Mouse (Mus musculus) adrenal gland, postnatal 25 days (tissue): ENCODE results near the gene Figla. TPM values are rescaled to one million over a fixed set of nuclear protein-coding genes. Genes with fewer than 3 reads are reported as not detected.
"Not testable (repeated sequence)": the region's sequence is repeated elsewhere in the genome, so short reads cannot be mapped to it uniquely, and the experiment has no call there.

ENCODE experiments used
- DNase-seq: peaks from one replicate; pipeline ENCODE4 v3.0.0; 2021; ENCODE audit warnings: mixed read lengths
- long read RNA-seq: library from polyadenylated mRNA; stranded (forward); transcript quantifications from one replicate; pipeline ENCODE4 v2.0.0, GENCODE M21; 2021
- total RNA-seq: library from RNA; stranded (reverse); gene quantifications from 2 replicates; pipeline ENCODE4 v1.2.3, GENCODE M21; 2021

The Figla gene
- total RNA-seq: not detected in 2 replicates
- long read RNA-seq: 0 reads

DNA sequence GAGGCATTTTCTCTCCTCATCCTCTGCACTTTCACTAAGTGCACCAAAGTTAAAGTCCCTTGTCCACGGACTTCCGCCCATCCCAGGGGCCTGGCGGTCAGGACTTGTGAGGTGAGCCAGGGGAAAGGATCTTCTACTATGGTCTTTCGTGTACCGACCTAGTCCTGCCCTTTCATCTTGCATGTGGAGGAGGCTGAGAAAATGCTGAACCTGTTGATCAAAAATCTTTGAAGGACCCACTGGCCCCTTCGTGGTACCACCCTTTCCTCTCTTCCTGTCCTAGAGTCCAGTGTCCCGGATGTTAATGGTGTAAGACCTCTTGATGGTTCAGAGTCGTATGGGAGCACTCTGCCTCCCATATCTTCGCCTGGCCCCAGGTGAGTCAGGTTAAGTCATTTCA lies at the start of gene Figla:
Gene Figla, plus strand, starts transcription at position 301 of the 400 bp plus-strand sequence.
- DNase-seq: no peak

DNA sequence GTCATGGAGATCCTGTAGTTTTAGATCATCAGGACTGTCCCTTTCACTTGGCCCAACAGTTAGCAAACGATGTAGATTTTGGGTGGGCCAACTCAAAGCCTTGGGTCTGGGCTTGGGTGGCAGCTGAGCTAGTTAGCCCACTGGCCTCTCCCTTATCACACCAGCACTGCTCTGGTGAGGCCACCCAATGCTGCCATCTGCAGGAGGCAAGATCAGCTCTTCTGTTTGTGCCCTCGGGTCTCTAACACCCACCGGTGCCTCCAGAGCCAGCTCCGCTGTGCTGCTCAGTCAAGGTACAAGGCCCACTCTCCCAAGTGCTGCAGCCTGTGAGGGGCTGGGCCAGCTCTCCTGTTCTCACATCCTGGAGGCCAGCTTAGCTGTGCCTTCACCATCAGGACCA lies 49.3 kb upstream of the Figla start:
- no peak for DNase-seq

DNA sequence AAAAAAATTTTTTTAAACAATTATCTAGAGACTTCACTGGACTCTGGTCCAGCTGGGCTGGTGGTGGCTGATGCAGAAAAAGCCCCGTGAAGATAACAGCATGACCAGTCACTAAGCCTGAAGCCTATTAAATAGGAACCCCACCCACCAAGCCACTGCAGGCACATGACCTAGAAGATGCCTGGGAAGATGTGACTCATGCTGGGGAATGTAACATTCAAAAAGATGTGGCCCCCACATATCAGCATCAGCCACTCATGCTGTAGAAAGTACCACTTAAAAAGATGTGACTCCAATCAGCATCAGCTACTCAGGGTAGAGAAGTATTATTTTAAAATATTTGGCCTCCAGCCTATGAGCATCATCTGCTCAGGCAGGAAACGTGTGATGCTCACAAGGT lies 46.1 kb upstream of the Figla start:
- no peak for DNase-seq

DNA sequence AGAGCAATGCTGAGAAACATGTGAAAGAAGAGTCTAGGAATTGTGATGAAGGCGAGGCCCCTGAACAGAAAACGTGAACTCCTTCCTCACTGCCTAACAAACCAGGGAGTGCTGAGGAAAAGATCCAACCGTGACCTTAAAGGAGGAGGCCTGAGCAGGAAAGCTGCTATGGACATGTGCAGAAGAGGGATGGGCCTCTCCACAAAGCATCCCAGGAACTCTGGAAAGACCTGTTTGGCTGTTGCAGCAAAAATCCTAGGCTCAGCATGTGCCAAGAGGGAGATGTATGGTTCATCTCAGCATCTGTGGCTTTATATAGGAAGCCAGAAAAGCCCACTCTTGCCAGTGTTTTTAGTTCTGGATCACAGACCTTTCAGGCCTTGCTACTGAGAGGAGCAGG lies 43.3 kb upstream of the Figla start:
- DNase-seq: no peak

DNA sequence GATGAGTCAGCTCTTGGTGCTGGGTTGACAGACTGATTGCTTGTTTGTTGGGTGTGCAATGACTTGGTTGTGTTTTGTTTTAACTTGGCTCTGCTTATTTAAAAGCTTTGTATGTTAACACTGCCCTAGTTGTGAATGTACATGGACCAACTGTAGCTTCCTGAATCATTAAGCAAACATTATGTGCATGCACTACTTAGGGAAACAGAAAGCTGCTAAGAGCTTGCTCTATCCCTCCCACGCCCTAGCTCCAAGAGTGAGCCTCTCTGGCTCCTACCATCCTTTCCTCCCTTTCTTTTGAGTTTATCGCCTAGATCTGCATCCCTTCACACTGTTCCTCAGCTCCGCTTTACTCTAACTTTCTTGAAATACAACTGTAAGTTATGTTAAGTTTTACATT lies 42.6 kb upstream of the Figla start:
- DNase-seq: no peak

DNA sequence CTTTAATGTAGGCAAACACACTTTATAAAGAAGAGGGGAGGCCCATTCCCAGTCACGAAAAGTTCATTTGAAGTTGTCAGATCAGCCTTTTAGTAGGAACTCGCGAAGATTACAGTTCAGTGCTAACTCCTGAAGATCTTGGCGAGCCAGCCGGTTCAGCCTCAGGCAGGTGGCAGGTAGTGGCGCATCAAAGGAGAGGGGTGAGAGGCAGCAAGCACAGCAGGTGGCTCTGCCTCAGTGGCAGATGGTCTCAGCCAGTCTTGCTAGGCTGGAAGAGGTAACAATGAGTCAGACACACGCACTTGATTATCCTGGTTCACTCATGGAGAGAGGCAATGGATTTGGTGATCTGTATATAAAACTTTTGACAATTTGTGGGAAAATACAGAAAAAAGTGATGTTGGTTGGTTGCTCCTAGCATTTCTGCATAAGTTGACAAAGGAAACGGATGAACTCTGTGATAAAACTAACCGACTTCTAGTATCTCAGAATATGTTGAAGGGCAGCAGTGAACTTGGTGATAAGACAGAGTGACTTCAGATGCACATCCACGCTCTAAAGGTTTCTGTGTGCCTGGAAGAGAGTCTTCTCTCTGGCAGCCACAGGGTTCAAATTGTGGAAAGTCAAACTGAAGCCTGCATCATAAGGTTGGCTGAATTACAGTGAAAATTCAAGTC lies 40.9 kb upstream of the Figla start:
- no peak for DNase-seq

DNA sequence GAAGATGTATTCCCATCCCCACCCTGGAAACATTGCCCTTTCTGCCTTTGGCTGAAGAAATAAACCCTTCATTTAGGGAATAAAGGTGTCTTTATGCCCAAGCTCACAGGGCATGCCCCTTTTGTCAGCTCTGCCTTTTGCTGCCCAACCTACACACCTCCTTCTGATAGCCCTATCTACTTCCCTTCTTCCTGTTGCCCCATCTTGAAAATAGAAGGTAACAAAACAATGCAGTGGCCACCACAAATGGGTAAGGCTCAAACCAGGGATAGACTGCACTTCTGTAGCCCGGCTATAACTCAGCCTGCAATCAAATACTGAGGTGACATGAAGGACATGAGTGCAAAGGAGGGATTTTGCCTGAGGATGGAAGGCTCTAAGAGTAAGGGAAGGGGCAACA lies 40.2 kb upstream of the Figla start:
- DNase-seq: no peak

DNA sequence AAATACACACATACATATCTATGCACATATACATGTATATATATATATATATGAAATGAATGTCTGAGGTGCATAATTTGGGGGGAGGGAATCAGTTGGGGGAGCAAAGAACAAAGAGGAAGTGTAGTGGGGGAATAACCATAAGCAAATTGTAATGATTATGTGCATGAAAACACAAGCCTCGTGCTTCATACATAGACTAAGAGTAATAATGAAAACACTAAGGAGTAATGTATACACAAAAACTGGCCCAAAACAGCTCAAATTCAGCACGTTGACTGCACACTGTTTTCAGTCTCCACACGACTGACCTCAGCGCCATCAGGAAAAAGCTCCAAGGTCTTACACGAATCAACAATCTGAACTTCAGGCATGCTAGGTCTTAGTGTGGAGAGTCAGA lies 39.7 kb upstream of the Figla start:
- DNase-seq: no peak

DNA sequence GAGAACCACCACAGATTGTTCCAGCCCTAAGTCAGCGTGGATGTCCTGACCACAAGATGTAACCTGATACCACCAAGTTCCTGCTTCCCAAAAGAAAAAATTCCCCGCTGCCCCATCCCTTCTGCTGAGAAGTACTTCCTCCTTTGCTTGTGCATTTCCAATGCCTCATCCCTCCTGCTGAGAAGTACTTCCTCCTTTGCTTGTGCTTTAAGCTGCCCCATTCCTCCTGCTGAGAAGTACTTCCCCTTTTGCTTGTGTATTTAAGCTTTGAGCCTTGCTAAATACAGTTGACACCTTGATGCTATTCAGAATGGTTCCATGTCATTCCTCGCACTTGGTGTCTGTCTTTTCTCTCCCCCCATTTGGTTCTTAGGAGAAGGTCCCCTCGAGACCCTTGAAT lies 37.2 kb upstream of the Figla start:
- not testable (repeated sequence) for DNase-seq

DNA sequence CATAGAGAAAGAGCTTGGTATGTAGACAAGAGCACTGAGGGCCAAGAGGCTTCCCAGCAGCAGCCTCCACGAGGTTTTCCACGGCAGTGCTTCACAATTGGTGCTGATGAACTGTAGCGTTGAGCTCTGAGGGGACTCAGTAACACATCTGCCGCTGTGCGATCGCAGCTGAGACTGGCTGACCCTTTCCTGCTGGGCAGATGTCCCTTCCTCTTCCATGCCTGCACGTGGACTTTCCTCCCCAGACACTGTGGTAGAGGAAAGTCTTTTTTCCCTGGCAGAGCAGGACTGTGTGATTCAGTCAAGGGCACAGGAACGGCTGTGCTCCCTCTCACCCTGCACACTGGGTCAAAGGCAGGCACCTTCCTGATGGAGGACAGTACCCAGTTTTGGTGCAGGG lies 31.6 kb upstream of the Figla start:
- no peak for DNase-seq

DNA sequence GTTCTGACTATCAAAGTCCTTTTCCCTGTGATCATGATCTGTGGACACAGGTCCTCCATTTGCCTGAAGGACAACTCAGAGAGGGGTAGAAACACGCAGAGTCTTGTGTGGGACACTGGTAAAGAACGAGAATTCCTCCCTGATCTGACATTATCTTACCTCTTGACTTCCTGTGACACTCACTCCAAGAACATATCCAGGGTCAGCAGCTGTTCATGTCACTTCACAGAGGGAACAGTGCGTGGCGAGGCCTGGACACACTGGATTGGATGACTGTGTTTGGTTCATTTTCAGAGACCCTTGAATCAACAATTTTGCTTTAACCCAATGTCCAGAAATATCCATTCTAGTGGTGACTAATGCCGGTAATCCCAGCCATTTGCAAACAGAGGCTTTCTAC lies 26.4 kb upstream of the Figla start:
- DNase-seq: not testable (repeated sequence)

DNA sequence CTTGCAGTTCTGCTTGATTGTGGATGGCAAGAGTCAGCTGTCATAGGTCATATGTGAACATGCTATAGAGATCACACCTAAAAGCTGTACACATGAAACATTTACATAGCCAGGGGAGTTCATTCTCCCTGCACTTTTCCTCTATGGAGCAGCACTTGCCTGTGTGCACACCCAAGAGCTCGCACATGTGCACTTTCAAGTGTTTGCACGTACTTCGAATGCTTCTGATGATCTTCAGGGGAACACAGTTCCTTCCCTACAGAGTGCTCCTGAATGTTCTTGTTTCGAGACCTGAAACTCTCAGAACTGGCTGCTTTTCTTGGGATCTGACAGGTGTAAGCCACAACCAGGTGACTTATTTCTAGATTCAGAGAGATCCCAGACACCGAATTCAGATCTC lies 25.2 kb upstream of the Figla start:
- not testable (repeated sequence) for DNase-seq

DNA sequence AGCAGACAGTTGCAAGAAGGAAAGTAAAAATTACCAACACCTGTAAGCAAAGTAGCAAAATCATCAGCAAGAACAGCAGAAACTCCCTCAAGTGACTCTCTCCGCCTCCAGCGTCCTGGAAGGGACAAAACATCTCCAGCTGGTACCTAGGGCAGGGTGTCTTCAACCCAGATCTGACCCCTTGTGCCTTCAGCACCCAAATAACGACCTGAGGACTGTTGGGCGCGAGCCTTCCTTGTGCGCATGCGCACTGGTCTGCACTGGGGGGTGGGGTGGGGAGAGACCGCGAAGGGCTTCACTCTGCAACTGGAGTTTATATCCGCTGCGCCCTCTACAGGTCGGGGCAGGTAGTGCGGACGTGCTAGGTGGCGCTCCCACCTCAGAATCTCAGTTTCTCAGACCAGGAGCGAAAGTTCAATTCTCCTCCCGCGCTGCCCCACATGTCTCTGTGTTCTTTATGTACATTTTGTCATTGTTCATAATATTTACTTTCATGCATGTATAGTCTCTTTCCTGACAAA lies 12.5 kb upstream of the Figla start:
- peak; percentile 12 for DNase-seq

DNA sequence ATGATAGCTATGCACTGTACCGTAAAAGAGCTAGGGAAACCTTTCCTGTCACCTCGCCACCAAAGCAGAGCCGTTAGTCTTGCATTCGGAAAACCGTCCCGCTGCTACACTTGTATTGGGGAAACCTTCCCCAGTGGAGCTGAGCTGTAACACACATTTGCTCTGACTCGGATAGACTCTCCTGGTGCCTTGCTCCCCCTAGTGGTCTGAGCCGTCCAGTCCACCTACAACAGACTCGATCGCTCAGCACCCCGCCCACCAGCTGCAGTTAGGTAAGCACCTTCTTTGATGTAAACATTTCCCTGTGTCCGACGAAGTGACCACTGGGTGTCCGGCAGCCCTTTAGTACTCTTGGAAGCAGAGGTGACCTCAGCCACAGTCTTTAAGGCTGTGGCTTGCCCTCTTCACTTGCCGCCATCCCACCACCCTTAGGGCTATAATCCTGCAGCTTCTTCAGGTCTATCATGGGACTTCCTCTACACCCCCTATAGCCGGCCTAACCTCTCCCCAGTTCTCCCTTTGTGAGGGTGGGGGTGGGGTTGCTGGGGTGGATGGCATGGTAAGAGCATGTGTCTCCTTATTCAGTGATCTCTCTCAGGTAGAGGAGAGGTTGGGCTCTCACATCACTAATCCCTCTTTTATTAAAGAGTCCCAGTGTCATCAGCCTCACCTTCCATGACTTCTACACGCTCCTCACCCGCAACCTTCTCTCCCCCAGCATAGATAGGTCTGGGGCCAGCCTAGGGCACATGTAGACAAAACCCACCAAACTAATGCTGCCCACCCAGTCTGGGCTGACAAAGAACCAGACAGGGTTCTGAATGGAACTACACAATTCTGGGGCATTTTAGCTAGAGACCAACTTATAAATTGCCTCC lies 11.5 kb upstream of the Figla start:
- DNase-seq: peak; percentile 70

DNA sequence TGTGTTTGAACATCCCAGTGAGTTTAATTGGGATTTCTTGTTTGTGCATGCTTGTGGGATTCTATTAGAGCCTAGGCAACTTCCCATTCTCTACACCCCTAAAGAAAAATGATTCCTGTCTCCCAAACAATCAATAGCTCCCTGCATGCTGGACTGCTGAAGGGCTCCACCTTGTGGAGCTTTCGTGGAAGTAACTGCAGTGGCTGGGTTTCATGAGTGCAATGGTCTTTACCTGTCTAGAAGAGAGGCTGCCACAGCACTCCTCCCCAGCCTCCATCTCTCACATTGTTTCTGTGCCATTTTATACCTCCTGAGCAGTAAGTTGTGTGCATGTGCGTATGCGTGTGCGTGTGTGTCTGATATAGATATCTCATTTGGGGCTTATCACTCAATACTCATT lies 6.0 kb upstream of the Figla start:
- peak; percentile 46 for DNase-seq

DNA sequence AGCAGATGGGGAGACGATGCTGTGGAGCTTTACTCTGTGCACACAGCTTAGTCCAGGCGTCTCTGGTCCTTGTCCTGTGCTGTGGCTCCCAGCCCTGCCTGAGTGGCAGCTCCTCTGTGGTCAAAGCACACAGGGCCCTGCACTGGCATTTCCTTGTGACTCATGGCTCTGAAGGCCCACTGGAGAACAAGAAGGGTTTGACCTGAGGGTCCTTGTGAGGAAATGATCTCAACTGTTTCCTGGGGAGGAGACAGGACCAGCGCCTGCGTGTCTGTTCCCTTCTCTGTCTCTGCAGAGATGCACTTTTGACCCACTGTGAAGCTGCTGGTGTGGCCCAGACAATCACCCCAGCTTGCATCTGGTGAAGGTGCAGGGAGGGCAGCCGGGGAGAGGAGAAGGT lies 1.2 kb upstream of the Figla start:
- not testable (repeated sequence) for DNase-seq

DNA sequence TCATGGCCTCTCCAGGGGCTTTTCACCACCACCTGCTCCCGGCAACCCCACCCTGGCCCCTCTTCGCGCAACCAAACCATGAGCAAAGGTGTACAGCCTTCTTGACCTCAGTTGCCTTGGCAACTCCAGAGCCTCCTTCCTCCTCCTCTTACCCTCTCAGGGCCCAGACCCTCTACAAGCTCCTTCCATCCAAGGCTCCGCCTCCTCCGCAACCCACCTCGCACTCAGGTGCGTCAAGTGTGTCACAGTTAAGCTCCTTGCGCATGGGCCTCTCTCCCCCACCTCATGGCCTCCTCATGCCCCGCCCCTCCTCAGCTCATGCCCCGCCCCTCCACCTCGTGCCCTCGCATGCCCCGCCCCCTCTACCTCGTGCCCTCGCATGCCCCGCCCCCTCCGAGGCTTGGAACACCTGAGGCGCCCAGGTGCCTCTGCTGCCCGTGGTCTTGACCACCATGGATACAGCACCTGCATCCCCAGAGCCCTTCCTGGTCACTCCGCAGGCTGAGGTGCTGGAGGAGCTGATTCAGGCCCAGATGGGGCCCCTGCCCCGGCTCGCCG lies 901 bp downstream of the Figla start:
- DNase-seq: no peak

DNA sequence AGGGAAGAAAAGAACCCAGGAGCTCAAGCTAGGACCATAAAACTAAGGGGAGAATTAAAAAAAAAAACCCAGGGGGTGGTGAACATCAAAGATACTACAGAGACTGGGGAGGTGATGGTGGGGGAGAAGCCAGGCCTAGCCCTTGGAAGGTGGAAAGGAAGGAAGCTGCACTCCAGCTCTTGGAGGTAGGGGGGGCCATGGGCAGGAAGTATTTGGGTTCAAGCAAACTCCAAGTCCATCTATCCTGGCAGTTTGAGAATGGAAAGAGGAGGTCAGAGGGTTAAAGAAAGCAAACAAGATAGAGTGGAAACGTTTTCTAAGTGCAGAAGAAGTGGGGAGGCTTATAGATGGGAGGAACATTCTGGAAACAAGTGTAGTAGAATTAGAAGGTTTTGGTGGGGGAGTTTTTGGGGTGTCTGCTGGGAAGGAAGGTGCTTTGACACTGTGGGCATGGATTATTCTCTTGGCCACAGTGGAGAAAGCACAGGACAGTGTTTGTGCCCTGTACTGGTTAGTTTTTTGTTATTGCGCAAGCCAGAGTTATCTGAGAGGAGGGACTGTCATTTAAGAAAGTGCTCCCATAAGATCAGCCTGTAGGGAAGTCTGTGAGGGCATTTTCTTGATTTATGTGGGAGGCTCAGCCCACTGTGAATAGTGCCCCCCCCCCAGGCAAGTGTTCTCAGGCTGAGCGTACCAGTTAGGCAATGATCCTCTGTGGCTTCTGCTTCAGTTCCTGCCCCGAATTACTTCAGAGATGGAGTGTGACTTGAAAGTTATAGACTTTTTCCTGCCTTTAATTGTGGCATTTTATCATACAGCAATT lies 3.7 kb downstream of the Figla start:
- DNase-seq: no peak

DNA sequence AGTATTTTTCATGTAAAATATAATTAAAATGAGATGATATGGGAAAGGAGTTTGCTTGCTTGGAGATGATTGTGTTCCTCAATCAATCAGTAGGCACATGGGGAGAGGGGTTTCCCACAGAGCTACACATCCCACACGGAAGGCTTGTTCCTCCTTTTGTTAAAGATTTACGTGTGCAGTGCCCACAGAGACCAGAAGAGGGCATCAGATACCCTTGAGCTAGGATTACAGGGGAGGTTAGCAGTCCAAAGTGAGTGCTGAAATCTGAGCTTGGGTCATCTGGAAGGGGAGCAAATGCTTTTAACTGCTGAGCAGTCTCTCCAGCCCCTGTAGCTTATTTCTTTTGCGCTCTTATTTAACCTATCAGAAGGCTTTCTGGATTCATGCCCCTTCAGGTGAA lies 5.0 kb downstream of the Figla start:
- DNase-seq: no peak

DNA sequence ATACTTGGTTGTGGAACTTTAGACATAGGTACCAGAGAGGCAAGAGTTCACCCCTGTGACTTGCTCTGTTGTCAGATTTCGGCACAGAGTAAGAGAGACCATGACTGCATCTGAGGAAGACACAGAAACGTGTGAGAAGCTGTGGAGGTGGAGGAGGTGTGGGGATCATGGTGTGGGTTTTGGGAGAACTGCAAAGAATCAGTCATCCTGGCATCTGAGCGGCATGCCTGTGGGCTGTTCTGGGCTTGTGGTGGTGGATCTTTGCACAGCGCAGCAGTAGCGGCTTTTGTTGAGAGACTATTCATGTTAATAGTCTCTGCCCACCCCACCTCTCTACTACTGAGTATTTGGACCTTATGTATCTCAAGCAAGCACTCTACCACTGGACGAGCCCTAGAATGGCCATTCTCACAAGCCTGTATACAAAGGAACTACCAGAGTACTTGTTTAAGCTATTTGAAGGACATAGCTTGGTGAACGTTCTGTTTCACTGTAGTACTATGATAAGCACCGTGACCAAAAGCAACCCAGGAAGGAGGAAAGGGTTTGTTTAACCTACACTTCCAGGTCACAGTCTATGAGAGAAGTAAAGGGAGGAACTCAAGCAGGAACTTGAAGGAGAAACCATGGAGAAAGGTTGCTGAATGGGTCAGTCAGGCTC lies 10.8 kb downstream of the Figla start:
- DNase-seq: no peak

DNA sequence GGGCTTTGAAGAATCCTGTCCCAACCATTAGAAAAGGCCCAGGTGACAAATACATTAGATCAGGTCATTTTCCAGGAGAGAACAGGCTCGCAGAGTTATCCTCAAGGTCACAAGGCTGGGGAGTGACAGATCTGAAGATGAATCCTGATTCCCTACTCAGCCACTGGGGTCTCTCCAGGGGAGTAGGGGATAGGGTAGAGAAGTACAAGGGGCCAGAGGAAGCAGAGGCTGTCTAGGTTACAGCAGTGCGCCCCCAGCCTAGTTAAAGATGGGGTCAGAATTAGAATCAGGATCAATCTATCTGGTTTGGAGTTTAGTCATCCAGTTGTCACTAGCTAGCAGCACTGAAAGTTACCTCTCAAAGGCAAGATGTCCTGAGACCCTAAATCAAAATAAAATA lies 12.2 kb downstream of the Figla start:
- DNase-seq: no peak
